Mouse (Mus musculus): ENCODE measurements at regions not wholly inside any gene's neighbourhood (a gene's known extent, or its start where the extent isn't known, plus 50 kb on each side); places are given as distances from the start of the nearest gene placed in this dataset.

DNA sequence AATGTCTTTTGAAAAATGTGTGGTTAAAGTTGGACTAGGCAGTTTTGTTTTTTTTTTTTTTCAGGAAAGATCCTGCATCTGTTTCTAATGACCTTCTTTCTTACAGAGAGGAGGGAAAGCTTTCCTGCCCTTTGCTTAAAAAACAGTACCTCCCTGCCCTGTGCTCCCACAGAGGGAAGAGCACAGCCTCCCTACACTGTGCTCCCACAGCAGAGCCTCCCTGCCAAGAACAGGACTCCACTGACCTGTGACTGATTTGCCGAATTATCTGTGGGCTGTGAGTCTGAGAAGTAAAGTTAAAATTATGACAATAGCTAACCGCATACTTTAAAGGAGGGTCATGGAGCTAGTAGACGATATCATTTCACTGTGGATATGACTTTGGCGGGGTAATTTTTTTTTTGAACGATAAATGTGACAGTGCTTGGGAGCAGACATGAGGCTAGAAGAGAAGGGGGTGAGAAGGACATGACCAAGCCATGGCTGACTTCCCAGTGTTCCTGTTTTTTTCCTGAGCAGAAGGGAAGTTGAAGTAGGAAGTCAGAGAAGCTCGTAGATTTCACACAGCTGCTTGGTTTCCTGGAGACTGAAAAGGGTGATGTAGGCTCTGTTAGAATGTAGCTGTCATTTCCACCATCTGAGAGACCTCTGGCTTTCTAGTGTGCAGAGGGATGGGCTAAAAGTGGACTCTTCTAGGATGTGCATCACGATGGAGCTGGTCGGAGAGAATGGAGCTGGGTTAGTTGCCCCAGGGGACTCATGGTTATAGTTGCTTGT is 226.2 kb downstream of the Etaa1 start:
- ATAC-seq (ENCODE audit: insufficient number of reproducible peaks, low FRiP score, low TSS enrichment) = peak; percentile 86

DNA sequence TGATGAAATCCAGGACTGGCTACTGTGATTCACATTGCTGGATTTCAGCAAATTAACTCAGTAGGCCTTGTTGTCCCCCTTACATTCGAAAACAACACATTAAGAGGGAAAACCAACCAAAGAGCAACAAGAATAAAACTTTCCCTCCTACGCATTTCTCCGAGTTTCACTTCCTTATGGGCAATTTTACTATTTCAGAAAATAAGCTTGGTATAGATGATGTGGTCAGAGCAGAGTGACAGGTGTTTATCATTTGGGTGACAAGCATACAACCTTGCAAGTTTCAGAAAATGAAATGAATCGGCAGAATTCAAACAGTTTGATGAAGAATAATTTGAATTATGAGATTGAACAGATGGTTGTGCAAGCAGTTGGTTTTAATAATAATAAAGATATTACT is 220.6 kb downstream of the Etaa1 start:
- no peak for ATAC-seq (ENCODE audit: insufficient number of reproducible peaks, low FRiP score, low TSS enrichment)

DNA sequence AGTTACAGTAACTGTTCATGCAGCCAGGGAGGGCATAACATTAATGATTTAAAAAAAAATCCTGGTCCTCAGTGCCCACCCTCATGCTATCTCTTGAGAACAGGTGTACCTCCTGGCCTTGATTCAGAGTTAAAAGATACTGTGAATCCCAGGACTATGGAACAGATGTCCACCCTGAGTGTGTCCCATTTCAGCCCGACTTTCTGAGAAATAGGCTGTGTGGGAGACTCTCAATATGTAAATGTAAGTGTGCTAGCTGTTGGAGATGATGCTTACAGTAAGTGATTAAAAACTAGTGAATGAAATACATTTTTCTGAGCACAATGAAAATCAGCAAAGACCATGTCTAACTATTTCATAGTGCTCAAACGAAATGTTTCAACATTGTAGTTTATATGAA is 219.2 kb downstream of the Etaa1 start:
- no peak for ATAC-seq (ENCODE audit: insufficient number of reproducible peaks, low FRiP score, low TSS enrichment)

DNA sequence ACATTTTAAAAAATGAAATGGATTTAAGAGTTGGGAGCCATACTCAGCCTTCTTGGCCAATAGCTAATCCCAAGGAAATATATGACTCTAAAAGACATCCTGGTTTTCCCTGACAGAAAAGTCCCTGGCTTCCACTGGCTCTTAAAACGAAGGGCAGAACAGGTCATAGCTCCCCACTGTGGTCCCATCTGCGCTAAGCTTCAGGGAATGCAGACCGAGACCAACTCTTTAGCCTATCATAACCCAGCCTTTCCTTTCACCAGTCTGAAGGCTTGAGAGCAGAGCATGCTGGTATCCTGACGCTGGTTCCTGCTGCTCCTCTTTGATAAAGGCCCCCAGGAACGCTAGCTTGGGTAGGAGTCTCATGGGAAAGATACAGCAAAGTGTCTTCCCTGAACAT is 214.8 kb downstream of the Etaa1 start:
- ATAC-seq (ENCODE audit: insufficient number of reproducible peaks, low FRiP score, low TSS enrichment) = peak; percentile 98

DNA sequence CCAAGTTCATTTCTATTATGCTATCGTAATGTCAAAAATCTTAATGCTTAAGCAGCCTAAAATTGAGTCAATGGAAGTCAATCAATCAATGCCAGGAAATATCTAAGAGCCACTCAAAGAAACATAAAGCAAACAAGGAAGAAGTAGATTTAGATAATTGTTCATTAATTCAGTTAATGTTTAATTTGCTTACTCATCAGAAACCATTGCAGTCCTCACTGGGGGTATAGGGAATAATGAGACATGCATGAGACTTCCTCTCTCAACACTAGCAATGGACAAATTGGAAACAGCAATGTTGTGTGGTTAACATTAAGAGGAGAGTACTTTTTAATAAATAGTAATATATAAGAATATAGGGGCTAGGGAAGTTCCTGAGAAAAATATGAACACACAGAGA is 209.9 kb downstream of the Etaa1 start:
- no peak for ATAC-seq (ENCODE audit: insufficient number of reproducible peaks, low FRiP score, low TSS enrichment)

DNA sequence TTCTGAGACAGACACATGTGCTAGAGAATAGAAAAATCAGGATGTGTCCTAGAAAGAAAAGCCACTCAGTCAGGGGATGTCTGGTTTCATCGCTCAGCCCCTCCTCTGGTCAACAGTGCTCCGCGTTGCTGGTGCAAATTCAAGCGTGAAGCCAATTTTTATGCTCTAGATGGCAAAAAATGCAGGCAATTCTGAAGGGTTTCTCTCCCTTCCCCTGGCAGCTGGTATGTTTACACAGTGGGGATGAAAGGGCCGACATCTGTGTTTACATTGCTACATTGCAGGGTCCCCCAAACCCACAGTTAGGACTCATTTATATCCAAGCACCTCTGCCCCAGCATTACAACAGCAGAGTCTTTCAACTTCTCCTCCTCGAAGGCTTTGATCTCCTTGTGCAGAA is 203.3 kb downstream of the Etaa1 start:
- no peak for ATAC-seq (ENCODE audit: insufficient number of reproducible peaks, low FRiP score, low TSS enrichment)

DNA sequence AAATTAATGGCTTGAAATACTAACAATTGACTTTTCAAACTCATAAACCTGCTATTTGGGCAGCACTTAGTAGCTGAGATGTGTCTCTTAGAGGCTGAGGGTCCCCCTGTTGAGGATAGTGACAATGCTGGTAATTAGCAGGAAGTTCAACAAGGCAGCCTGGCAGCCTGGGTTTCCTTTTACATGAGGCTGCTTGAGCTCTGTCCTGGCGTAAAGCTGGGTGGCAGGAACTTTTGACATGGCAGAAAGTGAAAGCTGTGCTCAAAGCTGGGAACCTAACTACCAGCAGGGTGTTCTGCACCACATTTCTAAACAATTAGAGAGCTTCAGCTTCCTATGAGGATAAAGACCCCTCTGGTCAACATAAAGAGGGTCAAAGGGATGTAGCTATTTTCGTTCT is 194.5 kb downstream of the Etaa1 start:
- ATAC-seq (ENCODE audit: insufficient number of reproducible peaks, low FRiP score, low TSS enrichment) = no peak

DNA sequence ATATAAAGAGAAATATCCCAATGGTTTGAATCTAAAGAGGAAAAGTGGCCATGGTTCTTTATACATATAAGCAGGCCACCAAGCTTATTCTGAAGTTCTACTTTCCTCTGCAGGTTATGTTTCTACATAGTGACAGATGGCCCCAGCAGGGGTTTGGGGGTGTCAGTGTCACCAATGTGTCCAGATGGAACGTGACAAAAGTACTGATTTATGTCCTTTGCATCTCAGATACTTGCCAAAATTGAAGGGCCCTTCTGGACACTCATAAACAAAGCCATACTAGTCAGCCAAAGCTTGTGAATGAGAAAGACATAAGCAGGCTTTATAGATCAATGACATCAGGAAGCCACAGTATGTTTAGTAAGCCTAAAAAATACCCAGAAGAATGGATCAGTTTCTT is 190.3 kb downstream of the Etaa1 start:
- peak; percentile 90 for ATAC-seq (ENCODE audit: insufficient number of reproducible peaks, low FRiP score, low TSS enrichment)

DNA sequence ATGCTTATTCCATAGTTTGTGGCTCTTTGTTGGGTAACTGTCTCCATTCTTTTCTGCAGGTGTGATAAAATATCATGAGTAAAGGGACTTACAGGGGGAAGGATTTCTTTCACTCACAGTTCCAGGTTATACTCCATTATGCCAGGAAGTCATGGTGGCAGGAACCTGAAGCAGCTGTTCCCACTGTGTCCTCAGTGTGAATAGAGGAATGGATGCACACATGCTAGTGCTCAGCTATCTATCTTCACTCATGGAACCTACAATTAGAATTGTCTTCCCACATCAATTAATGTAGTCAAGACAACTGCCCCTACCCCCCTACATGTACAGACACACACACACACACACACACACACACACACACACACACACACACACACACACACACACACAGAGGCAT is 189.5 kb downstream of the Etaa1 start:
- ATAC-seq (ENCODE audit: insufficient number of reproducible peaks, low FRiP score, low TSS enrichment) = no peak

DNA sequence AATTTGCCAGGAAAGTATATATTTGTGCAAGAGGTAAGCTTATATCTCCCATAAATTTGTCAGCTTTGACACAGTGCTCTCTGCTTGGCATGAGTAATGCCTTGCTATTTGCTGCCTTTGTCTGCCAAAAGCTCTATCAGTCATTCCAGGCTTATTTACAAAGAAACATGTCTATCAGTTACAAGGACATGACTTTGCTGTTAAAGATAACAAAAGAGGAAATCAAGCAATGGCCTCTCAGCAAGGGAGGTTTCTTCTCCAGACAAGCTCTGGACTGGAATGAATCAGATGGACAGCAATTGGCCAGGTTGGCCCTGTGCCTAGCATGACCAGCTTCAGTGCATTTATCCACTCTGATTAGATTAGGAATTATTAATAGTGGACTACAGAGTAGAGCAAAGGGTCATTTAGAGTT is 185.3 kb downstream of the Etaa1 start:
- ATAC-seq (ENCODE audit: insufficient number of reproducible peaks, low FRiP score, low TSS enrichment) = peak; percentile 57

DNA sequence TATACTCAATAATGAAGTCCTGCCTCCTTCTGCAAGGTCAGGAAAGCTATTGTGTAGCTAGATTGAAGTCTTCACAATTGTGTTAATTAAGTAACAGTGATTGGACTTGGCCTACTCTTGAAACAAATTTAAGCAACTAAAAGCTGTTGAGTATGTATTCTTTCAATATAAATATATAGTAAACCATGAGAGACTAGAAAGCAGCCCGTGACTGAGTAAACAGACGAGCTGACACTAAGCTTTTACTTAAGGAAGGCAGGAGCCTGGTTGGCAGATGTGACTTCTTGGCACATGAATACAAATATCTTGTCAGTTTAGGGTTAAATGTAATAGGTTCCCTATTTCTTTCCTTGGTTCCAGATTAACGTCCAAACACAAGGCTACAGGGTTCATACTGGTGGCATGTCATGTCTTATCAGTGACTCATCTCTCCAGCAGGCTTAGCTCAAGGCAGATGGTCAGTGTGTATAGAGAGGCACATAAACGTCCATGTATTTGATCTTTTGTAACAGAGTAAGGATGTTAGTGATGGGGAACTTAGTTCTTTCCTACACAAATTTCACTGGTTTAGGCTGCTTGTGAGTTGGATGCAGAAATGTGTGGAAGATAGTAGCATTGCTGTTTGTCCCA is 184.7 kb downstream of the Etaa1 start:
- peak; percentile 65 for ATAC-seq (ENCODE audit: insufficient number of reproducible peaks, low FRiP score, low TSS enrichment)

DNA sequence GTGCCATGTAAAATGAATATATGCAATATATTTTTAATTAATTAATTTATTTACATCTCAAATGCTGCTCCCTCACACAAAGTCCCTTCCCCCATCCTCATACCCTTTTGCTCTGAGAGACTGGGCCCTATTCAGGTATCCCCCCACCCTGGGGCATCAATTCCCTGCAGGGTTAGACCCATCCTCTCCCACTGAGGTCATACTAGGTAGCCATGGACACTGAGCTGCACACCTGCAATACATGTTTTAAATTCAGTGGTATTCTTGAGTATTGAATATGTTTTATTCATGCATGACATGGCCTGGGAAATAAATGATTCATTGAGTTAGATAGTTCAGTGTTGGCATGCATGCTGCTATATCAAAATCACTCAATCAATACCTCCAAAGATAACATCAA is 156.0 kb downstream of the Etaa1 start:
- ATAC-seq (ENCODE audit: insufficient number of reproducible peaks, low FRiP score, low TSS enrichment) = no peak

DNA sequence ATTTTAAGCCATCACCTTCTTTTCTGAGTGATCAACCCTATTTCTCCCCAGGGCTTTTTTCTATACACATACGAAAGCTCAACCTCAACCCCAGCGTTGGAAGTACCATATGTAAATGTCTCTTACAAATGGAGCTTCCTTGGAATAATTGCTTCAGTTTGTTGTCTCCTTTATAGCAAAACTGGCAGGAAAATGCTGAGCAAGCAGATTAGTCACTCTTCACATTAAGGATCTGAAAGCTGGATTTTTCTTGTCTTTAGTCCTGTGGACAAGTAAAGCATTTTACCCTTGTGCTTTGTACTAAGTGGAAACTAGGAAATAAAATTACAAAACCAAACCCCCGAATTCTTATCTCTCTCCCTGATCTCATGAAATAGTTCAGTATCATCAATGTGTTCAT is 145.8 kb downstream of the Etaa1 start:
- no peak for ATAC-seq (ENCODE audit: insufficient number of reproducible peaks, low FRiP score, low TSS enrichment)

DNA sequence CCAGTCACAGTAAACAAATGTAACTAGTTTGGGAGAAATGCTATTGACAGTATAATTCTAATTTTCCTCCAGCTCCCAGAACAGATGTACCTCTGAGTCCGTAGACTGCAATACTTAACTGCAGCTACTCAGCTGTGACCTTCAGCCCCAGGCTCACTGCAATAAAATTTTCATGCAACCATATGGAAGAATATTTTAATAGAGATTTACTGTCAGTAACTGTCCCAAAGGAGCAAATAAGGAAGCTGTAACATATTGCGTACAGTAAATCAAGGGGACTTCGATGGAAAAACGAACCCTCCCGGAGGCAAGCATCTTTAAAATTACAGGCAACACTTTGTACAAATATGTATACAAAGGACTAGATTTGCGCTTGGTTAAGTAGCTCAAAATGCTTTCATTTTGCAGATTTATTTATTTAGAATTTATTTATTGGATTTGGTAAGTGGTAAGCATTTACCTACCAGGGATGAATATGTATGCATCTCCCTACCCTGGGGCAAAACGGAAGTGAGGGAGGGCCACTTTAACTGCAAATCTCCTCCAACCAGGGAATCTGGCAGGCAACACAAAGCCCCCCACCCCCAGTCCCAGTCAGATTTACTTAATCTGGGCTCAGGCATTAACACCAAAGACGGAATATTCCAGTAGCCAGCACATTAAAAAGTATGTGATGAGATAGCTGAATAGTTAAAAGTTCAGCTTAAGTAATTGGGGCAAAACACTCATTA is 141.7 kb downstream of the Etaa1 start:
- ATAC-seq (ENCODE audit: insufficient number of reproducible peaks, low FRiP score, low TSS enrichment) = no peak

DNA sequence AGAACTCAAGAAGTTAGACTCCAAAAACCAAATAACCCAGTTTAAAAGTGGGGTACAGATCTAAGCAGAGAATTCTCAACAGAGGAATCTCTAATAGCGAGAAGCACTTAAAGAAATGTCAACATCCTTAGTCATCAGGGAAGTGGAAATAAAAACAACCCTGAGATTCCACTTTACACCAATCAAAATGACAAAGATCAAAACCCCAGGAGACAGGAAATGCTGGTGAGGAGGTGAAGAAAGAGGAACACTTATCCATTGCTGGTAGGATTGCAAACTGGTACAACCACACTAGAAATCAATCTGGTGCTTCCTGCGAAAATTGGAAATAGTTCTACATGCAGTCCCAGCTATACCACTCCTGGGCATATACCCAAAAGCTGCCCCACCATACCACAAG is 111.0 kb downstream of the Etaa1 start:
- no peak for ATAC-seq (ENCODE audit: insufficient number of reproducible peaks, low FRiP score, low TSS enrichment)

DNA sequence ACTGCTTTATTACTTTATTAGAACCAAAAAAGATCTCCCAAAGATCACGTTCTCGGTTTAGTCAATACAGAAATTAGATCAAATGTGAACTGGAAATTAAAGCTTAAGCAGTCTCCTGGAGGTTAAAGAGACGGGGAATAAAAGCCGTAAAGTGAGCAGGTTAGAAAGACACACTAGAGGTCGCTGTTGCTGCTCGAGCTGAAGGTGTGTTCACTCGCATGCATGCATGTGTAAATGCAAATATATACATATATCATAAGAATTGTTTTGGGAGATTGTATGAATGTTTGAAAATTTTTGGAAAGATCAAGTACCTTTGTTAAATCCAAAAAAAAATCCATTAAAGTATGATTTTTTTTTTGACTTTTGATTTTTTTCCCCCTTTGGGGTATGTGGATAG is 101.3 kb downstream of the Etaa1 start:
- no peak for ATAC-seq (ENCODE audit: insufficient number of reproducible peaks, low FRiP score, low TSS enrichment)

DNA sequence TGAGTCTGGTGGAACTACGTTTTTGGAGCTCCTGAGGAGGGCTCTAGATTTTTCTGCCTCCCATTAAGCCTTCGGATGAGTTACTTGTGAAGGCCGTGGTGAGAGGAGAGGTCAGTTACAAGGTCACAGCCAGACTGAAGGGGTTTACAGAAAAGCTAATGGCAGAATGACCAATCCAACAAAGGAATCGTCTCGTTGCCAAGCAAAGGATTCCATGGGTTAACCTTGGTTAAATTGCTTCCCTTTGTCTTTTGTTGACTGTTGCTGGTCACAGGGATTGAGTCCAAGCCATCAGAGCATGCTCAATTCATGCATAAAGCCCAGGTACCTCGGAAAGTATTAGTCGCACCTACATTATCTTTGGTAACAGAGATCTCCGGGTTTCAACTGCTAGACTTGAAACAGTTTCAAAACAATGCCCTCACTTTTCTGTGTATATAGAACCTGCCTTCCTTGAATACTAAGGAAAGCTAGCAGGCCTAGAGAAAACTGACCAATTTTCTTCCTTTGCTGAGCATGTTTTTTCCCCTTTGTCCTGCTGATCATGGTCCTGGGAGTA is 100.3 kb downstream of the Etaa1 start:
- ATAC-seq (ENCODE audit: insufficient number of reproducible peaks, low FRiP score, low TSS enrichment) = no peak

DNA sequence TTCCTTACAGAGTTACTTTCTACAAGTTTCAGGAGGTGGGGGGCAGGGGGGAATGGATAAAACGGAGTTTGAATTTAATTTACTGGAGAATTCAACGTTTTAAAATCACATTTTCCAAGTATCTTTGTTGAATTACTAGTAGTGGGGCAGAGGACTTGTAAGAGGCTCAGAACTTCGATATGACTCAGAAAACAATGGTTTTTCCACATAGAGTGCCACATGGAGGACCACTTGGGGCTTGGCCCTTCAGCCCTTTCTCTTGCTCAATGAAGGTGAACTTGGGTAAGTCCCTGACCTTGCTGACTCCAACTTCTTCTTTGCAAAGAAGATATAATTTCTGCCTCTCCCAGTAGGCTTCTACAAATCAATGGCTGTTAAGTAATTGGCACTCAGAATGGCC is 99.8 kb downstream of the Etaa1 start:
- no peak for ATAC-seq (ENCODE audit: insufficient number of reproducible peaks, low FRiP score, low TSS enrichment)

DNA sequence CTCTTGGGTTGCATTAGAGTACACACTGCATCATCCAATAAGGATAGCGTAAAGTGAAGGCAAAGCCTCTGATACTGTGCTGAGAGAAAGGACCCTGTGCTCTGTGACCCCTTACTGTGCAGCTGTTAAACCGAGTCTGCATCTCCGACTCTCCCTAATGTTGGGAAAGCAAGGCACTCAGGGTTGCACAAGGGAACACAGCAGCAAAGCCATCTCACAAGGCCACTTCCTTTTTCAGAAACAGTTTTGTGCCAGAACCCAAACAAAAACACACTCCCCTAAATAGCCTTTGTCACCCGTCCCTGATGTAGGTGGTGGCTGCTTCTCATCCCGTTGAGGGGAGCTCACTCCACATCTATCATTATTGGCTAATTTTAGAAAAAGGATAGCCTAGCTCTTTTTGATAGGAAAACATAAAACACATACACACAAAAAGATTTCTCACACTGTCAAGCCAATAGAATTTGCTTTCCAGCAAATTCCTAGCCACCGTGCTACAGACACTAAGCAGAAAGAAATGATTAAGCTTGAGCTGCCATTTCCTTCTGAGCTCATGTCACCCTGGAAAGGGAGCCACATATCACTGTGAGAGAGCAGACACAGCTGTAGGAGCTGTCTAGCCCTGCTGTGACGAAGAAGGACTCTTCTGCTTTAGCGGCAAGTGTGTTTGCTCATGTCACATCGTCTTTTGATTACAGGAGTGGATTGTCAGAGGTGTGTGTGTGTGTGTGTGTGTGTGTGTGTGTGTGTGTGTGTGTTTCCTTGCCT is 94.1 kb downstream of the Etaa1 start:
- ATAC-seq (ENCODE audit: insufficient number of reproducible peaks, low FRiP score, low TSS enrichment) = no peak

DNA sequence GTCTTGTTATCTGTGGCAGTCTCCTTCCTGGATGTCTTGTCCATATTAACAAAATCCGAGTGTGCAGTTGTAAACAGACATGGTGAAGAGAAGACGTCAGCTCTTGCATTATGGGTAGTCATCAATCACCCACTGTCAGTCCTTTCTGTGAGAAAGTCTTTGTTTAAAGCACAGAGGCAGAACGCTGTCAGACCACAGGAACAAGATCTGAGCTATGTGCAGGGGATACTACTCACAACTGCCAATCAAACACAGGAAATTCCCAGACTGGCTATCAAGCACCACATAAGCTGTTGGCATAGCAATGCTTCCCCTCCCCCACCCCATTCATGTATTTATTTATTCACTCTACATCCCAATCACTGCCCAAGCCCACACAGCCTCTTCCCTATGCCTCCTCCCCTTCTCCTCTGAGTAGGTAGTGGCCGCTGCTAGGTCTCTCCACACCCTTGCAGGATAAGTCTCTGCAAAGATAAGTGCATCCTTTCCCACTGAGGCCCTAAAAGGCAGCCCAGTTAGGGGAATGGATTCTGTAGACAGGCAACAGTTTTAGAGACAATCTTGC is 88.8 kb downstream of the Etaa1 start:
- ATAC-seq (ENCODE audit: insufficient number of reproducible peaks, low FRiP score, low TSS enrichment) = no peak

Data from cerebellum, adult (tissue).